Mouse (Mus musculus) retina, postnatal 1 day (tissue): ENCODE data around the gene Mr1.
A peak's percentile ranks its signal among the peaks of the same experiment; 100 is the strongest.
"Not testable (repeated sequence)": the region's sequence is repeated elsewhere in the genome, so short reads cannot be mapped to it uniquely, and the experiment has no call there.

Source experiments
- DNase-seq: peaks from one replicate; pipeline ENCODE4 v3.0.0-alpha.2; 2012

The Mr1 gene

DNA sequence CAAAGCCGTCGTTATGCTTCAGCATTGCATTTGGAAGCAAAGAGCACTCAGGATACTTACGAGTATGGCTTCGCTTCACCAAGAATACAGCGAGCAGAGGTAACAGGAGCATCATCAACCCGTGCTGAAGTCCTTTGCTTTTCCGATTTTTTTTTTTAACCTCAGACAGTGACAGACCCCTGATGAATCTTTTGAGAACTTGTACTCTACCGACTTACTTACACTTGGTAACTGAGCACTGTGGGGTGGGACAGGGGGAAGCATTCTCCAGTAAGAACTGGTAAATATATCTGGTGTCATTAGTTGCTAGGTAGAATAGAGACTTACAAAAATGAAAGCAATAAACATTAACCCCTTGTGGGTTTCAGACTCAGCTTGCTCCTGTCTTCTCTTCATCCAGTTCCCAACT, at the start of gene Mr1:
TSS of gene Mr1 (minus strand) at position 243 of the 409 bp plus-strand sequence.
- peak; percentile 49 for DNase-seq

DNA sequence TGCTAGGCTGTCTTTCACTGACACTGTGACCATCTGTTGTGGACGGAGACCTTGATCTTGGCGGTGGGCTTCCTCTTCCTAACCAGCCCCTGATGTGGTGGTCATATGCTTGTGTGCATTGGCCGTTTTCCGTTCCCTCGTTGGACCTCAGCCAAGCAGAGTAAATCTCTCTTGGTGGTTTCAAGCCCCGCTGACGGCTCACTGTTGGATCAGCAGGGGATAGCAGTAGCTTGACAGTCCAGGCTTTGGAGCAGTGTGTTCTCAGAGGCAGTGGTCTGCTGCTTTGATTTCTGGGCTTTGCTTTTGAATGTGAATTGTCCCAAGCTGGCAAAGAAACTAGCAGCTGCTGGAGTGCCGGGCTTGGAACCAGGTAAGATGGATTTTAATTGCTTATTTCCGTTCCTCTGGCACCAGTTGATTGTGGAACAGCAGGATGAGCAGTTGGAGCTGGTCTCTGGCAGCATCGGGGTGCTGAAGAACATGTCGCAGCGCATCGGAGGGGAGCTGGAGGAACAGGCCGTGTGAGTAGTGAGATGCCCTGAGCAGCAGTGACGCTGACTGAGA, 46.3 kb upstream of the Mr1 start:
- DNase-seq: peak; percentile 68

DNA sequence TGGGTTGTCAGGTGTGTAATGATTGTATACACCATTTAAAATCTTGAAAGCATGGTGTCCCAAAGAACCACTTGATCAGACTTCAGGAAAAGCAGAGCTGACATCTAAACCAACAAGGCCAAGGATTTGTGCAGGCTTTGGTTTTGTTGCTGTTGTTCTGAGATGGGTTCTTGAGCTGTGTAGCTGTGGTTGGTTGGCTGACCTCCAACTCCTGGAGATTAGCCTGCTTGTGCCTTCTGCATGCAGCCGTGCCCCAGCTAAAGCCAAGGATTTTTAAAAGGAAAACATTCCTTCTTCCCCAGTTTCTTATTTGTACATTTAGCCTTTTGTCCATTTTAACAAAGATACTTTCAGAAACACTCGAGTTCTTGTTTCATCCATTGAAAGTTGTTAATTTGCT, 45.1 kb upstream of the Mr1 start:
- peak; percentile 67 for DNase-seq

DNA sequence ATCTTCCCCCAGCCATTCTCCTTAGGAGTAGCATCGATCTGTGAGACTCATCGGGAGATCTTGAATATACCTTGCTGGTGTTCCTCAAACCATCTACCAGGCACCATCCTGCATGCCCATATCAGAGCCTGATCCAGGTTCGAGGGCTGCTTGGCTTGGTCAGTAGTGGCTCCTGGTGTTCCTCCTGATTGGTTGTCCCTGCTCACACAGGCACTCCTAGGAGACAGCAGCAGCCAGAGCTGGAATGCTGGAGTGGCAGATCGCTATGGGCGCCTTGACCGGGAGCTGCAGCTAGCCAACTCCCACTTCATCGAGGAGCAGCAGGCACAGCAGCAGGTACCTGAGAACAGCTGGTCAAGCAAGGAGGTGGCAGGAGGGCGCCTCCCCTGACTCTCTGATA, 44.6 kb upstream of the Mr1 start:
- DNase-seq: no peak

DNA sequence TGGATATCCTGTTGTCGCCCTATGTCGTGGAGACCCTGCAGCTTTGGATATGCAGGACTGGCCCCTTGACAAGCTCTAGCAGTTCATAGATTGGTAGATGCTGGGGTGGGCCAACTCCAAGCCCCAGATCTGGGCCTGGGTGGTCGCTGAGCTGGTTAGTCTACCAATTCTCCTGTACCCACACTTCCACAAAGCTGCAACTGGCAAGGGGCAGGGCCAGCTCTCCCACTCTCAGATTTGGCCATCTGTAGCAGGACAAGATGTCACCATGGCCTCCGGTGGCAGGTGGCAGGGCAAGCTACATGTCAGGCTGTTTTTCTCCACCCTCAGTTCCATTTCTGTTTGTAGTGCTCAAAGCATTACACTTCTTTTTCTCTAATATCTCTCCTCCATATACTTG, 42.0 kb upstream of the Mr1 start:
- DNase-seq: no peak

DNA sequence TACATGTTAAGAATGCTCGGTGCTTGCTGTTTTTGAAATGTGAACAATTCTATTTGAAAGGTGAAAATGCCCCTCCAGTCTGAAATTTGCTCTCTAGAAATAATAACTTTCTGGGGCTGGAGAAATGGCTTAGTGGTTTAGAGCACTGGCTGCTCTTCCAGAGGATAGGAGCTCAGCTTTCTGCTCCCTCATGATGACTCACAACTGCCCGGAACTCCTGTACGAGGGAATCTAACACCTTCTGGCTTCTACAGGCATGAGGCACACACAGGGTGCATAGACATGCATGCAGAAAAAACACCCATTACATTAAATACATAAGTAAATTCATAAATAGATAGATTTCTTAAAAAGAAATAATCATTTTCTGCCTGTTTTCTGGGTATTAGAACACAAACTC, 37.6 kb upstream of the Mr1 start:
- DNase-seq: no peak

DNA sequence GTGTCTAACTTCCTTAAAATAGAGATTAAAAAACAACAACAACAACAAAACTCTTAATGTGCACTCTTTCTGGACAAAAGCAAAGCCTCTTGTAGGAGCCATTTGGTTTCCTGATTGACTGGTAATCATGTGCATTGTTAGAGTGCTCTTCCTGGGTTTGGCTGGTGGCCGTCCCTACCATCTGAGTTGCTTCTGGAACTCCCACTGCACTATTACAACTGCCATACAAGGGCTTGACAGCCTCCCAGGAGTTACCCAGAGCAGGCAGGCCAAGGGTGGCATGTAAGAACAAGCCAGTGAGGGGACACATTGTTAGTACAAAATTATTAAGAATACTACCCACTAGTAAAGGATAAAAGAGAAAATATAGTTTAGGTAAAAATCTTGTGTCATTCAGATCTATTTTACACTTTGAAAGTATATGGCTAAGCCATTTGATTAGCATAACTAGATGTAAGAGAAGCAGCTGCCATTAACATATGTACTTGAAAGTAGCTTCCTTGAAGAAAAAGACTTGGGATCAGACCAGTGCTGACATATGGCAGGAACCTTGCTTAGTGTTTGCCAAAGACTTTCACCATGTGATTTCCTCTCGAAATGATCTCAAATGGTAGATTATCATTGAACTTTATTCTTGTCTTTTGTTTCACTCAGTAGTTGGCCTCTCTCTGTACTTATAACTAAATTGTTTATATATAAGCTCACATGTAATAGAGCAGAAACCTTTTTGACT, 31.7 kb upstream of the Mr1 start:
- no peak for DNase-seq

DNA sequence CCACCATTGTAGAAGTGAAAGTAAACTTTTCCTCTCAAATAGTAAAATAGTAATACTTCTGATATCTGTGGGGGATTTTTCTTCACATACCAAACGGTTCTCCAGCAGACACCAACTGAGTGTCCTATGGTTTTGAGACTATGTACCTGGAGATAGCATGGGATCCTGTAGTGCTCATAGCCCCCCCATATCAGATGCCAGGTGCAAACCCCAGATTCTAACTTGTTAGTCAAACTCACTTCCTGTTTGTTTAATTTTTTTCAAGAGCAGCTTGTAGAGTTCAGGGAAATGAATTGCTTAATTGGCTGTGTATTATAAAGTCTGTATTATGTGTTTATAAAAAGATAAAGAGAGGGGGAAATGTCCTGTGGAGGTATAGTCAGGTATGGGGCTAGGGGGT, 27.8 kb upstream of the Mr1 start:
- DNase-seq: no peak

DNA sequence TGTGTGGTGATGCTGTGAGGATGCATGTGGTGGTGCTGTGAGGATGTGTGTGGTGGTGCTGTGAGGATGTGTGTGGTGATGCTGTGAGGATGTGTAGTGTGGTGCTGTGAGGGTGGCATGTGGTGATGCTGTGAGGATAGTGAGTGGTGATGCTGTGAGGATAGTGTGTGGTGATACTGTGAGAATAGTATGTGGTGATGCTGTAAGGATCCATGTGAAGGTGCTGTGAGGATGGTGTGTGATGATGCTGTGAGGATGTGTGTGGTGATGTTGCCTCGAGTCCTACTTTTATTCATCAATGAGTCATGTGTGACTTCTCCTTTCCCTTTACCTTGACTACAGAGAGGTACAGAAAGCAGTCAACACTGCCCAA, 27.0 kb upstream of the Mr1 start:
- not testable (repeated sequence) for DNase-seq

DNA sequence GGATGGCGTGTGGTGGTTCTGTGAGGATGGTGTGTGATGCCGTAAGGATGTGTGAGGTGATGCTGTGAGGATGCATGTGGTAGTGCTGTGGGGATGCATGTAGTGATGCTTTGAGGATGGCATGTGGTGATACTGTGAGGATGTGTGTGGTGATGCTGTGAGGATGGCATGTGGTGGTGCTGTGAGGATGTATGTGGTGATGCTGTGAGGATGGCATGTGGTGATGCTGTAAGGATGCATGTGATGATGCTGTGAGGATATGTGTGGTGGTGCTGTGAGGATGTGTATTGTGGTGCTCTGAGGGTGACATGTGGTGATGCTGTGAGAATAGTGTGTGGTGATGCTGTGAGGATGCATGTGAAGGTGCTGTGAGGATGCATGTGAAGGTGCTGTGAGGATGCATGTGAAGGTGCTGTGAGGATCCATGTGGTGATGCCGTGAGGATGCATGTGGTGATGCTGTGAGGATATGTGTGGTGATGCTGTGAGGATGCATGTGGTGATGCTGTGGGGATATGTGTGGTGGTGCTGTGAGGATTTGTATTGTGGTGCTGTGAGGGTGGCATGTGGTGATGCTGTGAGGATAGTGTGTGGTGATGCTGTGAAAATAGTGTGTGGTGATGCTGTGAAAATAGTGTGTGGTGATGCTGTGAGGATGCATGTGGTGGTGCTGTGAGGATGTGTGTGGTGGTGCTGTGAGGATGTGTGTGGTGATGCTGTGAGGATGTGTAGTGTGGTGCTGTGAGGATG, 26.5 kb upstream of the Mr1 start:
- DNase-seq: no peak

DNA sequence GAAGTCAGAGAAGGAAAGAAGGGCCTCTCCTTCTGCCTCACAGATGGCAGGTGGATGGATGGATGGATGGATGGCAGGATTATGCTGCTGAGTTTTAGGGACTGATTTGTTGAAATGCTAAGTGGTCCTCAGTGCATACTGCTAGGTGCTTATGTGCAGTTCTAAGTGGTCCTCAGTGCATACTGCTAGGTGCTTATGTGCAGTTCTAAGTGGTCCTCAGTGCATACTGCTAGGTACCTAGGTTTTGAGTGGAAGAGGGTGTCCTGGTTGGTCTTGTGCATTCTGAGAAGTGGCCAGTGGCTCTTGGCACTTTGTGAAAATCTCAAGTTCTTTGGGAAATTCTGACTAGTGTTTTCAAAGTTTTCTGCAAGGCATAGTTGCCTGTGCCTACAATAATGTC, 23.3 kb upstream of the Mr1 start:
- DNase-seq: no peak

DNA sequence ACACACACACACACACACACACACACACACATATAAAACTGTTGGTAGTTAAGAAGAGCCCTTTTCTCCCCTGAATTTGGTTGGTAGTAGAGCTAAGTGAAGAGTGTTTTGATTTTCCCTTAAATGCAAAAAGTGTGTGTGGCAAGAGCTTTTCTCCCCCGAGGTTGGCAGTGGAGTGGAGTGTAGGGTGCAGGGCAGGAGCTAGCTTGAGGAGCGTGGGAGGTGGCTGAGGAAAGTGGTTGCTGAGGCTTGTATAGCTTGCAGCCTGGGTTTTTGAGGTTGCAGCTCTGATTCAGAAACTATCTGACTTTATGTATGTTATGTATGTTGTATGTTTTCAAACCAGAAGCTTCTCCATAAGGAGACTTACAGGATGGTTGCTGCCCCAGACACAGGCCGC, 20.8 kb upstream of the Mr1 start:
- no peak for DNase-seq

DNA sequence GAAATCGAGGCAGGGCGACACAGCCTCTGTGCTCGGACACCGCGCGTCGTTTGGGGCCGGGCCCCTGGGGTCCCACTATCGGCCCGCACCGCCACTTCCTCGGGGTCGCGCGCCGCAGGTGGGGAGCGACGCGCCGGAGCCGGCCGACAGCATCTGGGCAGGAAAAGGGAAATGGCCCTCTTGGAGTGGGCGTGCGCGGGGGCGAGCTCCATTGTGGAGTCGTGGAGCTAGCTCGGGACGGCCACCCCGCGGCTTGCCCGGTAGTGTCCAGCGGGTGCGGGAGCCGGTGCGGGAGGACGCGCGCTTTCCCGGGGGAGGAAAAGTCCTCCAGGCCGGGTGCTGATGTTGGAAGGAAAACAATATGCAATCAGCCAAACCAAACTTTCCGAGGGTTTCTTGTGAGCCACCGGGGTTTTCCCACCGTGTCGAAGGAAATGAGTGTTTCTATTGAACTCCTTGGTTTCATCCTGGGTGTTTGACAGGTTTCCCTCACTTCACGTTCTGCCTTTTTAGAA, 12.4 kb upstream of the Mr1 start:
- DNase-seq: peak; percentile 74

DNA sequence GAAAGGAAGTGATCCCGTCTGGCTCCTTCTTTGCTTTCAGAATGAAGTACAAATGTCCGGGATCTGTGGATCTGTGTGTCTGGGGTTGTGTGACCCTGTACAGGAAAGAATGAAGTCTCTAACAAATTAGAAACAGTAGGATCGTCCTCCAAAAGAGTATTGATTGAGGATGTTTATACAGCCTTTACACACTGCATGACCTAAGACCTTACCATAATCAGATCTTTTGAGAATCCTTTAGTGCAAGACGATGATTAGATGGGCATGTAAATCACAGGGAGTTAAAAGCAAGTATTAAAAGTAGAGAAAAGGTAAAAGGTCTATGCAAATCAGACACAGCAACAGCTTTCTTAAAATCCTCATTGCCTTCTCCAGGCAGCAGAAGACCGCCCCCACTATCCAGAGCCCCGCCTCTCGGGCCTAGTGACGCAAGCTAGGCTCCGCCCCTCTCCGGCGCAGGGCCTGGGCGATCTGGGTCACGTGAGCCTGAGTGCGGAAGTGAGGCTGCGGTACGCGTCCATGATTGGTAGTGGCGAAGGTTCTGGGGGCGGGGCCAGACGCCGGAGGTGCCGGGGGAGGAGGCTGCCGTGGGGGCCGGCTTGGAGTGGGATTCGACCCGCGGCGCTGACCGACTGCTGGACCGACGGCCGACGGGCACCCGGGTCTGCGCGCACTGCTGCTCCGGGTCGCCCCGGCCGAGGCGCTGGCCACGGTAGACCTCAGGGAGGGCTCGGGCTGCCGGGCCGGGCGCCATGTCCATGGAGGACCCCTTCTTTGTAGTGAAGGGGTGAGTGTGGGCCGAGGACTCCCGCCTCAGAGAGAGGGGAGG, 11.7 kb upstream of the Mr1 start, which contains the start of gene Stx6:
TSS of gene Stx6 (plus strand) at position 575 of the 829 bp plus-strand sequence.
- DNase-seq: peak; percentile 98

DNA sequence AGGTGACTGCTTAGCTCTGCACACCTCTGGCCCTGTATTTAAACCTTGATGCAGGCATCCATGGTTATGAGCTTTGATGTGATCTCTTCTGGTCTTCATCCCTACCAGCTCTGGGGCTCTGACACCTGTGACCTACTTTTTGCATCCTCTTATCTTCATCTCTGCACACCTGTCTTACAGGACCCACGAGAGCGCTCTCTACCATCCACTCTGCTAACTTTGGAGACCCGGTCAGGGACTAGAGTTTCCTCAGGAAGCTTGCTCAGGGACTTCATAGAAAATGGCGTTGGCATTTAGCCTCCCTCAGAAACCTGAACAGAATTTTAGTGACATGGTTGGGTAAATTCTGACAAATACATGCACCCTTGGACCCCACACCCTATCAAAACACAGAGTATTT, 7.3 kb upstream of the Mr1 start:
- no peak for DNase-seq

DNA sequence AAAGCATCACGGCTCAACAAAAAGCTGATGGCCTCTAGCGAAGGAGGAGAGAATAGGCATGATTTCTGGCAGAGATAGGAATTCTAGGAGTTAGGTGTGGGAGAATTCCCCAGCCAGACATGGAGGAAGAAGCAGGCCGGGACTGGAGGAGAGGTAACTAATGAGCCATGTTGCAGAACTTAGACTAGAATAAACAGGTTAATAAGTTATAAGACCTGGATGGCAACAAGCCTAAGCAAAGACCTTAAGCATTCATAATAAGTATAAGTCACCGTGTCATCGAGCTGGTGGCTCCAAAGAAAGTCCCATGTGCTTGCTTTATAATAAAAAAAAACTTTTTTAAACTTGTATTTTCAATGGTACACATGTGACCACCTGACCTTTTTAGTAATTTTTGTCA, 4.2 kb upstream of the Mr1 start:
- no peak for DNase-seq

DNA sequence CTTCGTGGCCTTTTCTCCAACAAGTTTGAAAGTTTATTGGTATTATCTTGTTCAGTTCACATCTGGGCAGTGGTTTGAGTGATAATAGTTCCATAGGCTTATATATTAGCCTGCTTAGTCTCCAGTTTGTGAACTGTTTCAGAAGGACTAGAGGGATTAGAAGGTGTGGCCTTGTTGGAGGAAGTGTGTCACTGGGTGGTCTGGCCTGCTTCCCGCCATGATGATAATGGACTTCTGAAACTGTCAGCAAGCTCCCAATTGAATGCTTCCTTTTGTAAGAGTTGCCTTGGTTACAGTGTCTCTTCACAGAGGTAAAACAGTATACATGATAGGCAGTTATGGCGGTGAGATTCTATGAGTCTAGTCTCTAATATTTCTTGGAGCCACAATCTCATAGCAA, 2.8 kb upstream of the Mr1 start:
- no peak for DNase-seq

DNA sequence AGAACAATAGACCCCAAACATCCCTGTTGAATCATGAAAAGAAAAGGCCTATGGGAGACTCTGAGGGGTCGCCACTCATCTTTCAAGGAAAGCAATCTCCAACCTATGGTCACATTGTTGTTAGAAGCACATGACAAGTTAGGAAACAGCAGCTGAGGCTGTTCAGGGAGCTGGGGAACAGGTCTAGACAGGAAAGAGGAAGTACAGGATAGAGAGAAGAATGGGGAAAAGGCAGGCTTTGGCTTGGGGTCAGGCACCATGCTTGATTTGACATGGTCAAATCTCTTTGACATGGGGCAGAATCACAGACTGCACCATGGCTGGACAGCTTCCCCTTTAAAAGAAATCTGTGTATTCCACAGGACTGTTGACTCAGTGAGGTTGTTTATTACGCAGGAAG, 614 bp upstream of the Mr1 start:
- DNase-seq: no peak

DNA sequence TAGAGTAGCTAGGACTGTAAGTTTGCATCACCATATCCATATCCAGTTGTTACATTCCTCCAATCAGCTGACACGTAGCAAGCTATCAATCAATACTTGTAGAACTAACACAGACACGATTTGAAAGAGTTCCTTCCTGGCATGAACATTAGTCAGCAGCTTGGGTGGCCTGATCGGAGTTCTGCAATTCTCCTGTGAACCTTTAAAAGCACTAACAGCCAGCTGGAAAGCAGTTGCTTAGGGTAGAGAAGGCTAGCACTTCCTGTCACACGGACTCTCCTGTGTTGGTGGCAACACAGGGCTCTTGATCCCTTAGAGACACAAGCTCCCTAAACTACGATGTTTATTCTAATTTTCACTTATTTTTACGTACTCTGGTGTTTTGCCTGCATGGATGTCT, 994 bp downstream of the Mr1 start:
- no peak for DNase-seq

DNA sequence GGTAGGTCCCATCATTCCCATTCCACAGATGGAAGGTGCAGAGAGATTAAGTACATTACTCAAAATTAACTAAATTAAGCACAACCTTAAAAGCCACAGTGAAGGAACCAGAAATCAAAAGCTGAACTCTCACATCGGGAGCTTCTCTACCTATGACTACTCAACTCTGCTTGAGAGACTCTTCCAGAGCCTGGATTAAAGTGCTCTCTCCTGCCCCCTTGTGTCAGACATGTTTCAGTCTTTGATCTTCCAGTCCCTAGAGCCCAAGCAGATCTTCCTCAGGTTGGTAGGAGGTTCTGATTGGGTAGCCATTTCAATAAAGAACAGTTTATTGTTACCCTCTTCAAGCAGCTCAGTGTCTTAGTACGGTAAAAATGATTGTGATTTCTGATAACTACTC, 6.5 kb downstream of the Mr1 start:
- peak; percentile 75 for DNase-seq

DNA sequence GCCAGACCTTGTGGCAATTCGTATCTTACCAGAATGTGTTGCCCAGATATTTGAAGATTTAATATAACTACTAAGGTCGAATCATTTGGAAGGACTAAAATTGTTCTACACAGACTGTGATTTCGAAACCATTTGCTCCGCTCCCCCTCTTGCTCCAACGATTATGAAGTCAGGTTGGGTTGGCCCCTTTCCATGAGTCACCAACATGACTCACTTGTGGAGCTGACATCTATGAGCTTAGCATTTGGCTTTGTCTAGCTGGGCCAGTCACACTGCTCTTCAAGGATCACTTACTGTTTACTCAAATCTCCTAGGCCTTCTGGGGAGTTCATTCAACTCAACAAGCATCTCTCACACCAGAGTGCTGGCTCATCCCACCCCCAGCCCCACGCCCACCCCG, 7.8 kb downstream of the Mr1 start:
- no peak for DNase-seq

DNA sequence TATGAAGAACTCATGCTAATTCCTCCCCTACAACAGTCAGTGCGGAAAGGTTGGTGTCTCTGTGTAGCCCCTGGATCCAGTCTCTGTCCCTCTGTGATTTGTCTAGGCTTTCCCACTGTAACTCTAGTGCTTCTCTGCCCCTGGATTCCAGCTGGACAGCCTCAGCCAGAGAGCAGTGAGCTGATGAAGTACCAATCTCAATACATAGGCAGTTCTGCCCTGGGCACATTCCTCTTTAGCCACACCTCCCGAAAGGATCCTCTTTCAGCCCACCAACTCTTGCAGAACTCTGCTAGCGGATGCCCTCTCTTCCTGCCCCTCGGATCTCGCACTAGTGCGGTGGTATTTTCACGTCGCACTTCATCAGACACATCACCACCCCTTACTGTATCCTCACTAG, 11.7 kb downstream of the Mr1 start:
- DNase-seq: no peak

DNA sequence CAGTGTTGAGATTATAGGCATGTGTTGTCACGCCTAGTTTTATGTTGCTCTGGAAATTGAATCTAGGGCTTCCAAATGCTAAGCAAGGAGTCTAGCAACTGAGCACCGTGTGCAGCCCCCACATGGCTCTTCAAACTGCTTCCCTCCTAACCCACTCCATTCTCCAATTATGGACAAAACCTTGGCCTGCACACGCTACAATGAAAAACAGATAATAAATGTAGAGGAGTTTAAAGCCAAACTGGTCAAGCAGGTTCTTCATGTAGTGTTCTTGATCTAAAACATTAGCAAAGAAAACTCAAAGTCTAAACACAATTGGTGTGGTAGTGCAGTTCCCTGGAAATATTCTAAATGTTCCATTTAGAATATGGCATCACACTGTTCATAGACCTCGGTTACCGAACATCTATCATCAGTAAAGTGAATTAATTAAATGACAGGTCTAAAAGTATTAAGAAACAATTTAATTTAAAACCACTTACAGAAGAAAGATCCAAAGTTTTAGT, 19.1 kb downstream of the Mr1 start:
- DNase-seq: no peak
